Mouse (Mus musculus) lung, postnatal 0 days (tissue): ENCODE measurements around the gene Col10a1. TPM values are rescaled to one million over a fixed set of nuclear protein-coding genes. Genes with fewer than 3 reads are reported as not detected.

Experiments used
- ATAC-seq: fragments of 200-750 bp; cut with Nextera tagmentation; 2 replicates; pipeline ENCODE4 v1.8.0; 2017; ENCODE audit warnings: moderate library complexity
- DNase-seq: peaks from one replicate; pipeline ENCODE4 v3.0.0-alpha.2; 2016; ENCODE audit warnings: low spot score
- H3K27ac ChIP-seq: fragments of 300-500 bp; sonication (generic); 2 replicates; pipeline ENCODE4 v1.5.1; 2014; ENCODE audit warnings: antibody characterized with exemption, mild to moderate bottlenecking, low read length, mixed read lengths
- H3K27me3 ChIP-seq: fragments of 300-500 bp; sonication (generic); replicated peaks from 2 replicates; pipeline ENCODE4 v1.6.1; 2014; ENCODE audit warnings: low read length, mixed read lengths; ENCODE audit not compliant: insufficient read depth
- H3K36me3 ChIP-seq: fragments of 300-500 bp; sonication (generic); 2 replicates; pipeline ENCODE4 v1.6.1; 2014; ENCODE audit warnings: low read length, mixed read lengths; ENCODE audit not compliant: insufficient read depth
- H3K4me1 ChIP-seq: fragments of 300-500 bp; sonication (generic); 2 replicates; pipeline ENCODE4 v1.6.1; 2014; ENCODE audit warnings: antibody characterized with exemption, low read depth, low read length, mixed read lengths; ENCODE audit not compliant: insufficient read depth
- H3K4me2 ChIP-seq: fragments of 300-500 bp; sonication (generic); replicated peaks from 2 replicates; pipeline ENCODE4 v1.6.1; 2014; ENCODE audit warnings: low read depth, mild to moderate bottlenecking, low read length, moderate library complexity, mixed read lengths
- H3K4me3 ChIP-seq: fragments of 300-500 bp; sonication (generic); 2 replicates; pipeline ENCODE4 v1.5.1; 2014; ENCODE audit warnings: low read depth, low read length
- H3K9ac ChIP-seq: fragments of 300-500 bp; sonication (generic); replicated peaks from 2 replicates; pipeline ENCODE4 v1.6.1; 2014; ENCODE audit warnings: low read depth, mild to moderate bottlenecking
- H3K9me3 ChIP-seq: fragments of 300-500 bp; sonication (generic); 2 replicates; pipeline ENCODE4 v1.6.1; 2016; ENCODE audit warnings: low read length, mixed read lengths
- CTCF ChIP-seq: IDR thresholded peaks from 2 replicates; pipeline ENCODE4 v1.5.1; 2016; ENCODE audit warnings: antibody characterized with exemption, mild to moderate bottlenecking
- EP300 ChIP-seq: IDR thresholded peaks from 2 replicates; pipeline ENCODE4 v1.6.1; 2016; ENCODE audit warnings: antibody characterized with exemption, mild to moderate bottlenecking, control low read depth
- WGBS: fragments of 180-500 bp; shearing (Covaris S2); extraction: QIAGEN DNeasy Blood & Tissue Kit; methylation state at CpG from one replicate; pipeline ENCODE4 v1.1.7; 2014; 5-methylcytosine and 5-hydroxymethylcytosine counted together
- polyA plus RNA-seq: library from polyadenylated mRNA; unstranded; fragments of >200 nt; fragmentation: Nextera tagmentation; extraction: Ambion mirVana; gene quantifications from 2 replicates; pipeline ENCODE4 v1.2.1, GENCODE M21; 2015

The Col10a1 gene
- 0.11 and 0.19 TPM in 2 replicates for polyA plus RNA-seq

DNA sequence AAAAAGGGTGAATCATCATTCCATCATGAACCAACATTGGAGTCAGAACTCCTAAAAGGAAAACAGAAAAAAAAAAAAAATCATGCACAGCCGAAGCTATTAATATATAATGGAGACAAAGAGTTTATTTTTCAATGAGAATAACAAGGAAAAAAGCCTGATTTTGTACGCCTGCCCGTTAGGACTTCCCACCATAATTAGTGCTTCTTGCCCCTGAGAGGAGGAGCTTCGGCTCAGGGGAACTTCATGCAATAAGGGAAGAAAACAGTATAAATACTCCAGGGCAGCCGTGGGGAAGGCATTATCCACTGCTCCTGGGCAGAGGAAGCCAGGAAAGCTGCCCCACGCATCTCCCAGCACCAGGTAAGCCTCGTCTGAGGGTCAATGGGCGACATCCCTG lies at the start of gene Col10a1:
Gene Col10a1, plus strand, starts transcription at position 301 of the 400 bp plus-strand sequence.
- Histone ChIP-seq H3K27ac (no peak within 1 kb of the TSS), H3K4me1 (no peaks in the 10 kb centered on the region), H3K4me2 (no peak within 1 kb of the TSS), H3K9ac (no peak within 1 kb of the TSS), H3K4me3 (no peak within 1 kb of the TSS), H3K9me3 (no peaks in the 10 kb centered on the region), H3K27me3 (no peaks in the 10 kb centered on the region), H3K36me3 (no peaks in the 10 kb centered on the region; the same call in 1 of the 2 replicates)
- ATAC-seq (no peak), DNase-seq (no peak)
- TF ChIP-seq CTCF (no peak), EP300 (no peak)
- 74% methylated on average over 8 of the region's 8 CpGs for WGBS

DNA sequence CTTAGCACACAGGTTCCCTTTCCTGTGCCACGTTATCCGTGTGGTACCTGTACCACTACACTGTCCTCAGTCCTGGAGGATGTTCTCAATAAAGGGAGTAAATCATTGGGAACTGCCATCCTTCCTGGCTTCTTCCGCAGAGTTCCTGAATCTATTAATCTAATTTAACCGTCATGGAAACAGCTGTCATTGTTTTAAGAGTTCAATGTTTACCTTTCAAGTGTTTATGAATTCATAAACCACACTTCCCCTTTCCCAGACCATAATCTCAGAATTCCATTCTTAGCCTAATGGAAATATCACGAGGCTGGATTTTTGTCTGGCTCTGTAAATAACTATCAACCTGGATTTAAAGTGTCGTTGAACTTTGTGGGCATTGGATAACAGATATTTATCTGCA lies 48.8 kb upstream of the Col10a1 start:
- WGBS = 49% methylated on average over 6 of the region's 6 CpGs
- H3K4me1 ChIP-seq = no peaks in the 10 kb centered on the region
- H3K4me2 ChIP-seq = no peak overlapping the region
- no peak overlapping the region for H3K27ac ChIP-seq
- H3K27me3 ChIP-seq = no peaks in the 10 kb centered on the region
- no peaks in the 10 kb centered on the region for H3K36me3 ChIP-seq
- no peak overlapping the region for H3K4me3 ChIP-seq
- TF ChIP-seq CTCF = no peak
- TF ChIP-seq EP300 = peak; percentile 88
- DNase-seq (peak; percentile 40), ATAC-seq (peak; percentile 32; the same call in 1 of the 2 replicates)
- H3K9ac ChIP-seq = no peak overlapping the region
- no peaks in the 10 kb centered on the region for H3K9me3 ChIP-seq

DNA sequence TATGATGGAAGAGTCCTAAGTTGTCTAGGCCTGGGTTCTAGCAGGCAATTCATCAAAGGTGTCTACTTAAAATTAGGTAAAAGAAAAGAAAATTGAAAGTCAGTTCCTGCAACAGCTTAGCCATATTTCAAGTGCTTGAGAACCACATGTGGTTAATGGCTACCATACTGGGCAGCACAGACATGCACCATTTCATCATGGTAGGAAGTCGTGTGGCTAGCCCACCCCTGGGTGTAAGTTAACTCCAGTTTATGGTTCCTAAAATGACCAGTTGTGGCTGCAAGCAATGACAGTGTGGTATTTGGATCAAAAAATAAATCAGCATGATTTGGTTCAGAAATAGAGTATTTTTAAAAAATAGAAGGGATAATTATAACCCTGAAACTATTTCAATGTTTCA lies 47.9 kb upstream of the Col10a1 start:
- Histone ChIP-seq H3K9me3 (no peaks in the 10 kb centered on the region), H3K36me3 (no peaks in the 10 kb centered on the region), H3K27ac (no peak overlapping the region), H3K4me2 (no peak overlapping the region), H3K27me3 (no peaks in the 10 kb centered on the region), H3K9ac (no peak overlapping the region), H3K4me3 (no peak overlapping the region), H3K4me1 (no peaks in the 10 kb centered on the region)
- ATAC-seq (no peak), DNase-seq (no peak)
- WGBS = 75% methylated on average over 1 of the region's 1 CpGs
- TF ChIP-seq CTCF (no peak), EP300 (no peak)

DNA sequence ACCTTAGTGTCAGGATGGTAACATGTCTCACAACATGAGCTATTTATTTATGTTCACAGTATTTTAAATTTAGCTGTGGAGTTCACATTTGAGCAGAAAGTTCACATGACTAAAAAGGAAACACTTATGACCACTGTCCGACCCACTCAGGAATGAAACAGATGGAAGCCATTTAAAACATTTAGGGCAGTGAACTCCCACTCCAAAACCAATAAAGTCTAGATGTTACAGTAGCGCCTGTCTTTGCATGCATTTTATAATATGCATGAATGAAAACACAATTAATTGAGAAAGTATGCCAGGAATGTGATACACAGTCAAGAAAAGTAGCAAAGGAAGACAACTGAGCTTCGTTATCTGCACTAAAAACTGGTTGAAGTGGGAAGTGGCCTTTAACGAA lies 37.6 kb upstream of the Col10a1 start:
- 74% methylated on average over 4 of the region's 4 CpGs for WGBS
- DNase-seq (no peak), ATAC-seq (no peak)
- Histone ChIP-seq H3K9me3 (no peaks in the 10 kb centered on the region), H3K4me1 (peaks cover 4% of the 10 kb centered on the region; the same call in 1 of the 2 replicates), H3K9ac (no peak overlapping the region), H3K27ac (no peak overlapping the region), H3K36me3 (no peaks in the 10 kb centered on the region), H3K4me3 (no peak overlapping the region), H3K27me3 (no peaks in the 10 kb centered on the region), H3K4me2 (no peak overlapping the region)
- TF ChIP-seq EP300 (no peak), CTCF (no peak)

DNA sequence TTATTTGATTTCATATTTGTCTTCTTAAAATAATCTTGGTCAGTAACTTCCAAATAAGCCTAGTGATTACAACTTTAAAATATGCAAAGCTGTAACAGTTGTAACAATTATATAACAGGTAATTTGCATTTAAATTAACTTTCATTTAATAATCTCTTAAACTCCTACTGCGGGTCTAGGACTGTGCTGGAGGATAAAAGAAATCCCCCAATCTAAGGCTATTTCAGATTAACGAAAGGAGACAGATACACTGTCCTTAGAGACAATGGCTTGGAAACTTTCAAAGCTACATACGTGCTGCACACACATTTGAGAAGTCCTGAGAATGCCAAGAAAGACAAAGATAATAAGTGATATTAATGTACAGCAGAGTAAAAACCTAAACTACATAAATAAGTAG lies 31.5 kb upstream of the Col10a1 start:
- Histone ChIP-seq H3K4me1 (peaks cover 4% of the 10 kb centered on the region; the same call in 1 of the 2 replicates), H3K36me3 (no peaks in the 10 kb centered on the region), H3K4me2 (no peak overlapping the region), H3K9me3 (no peaks in the 10 kb centered on the region), H3K27me3 (no peaks in the 10 kb centered on the region), H3K9ac (no peak overlapping the region), H3K27ac (no peak overlapping the region), H3K4me3 (no peak overlapping the region)
- ATAC-seq (no peak), DNase-seq (no peak)
- TF ChIP-seq CTCF (no peak), EP300 (no peak)
- 75% methylated on average over 3 of the region's 3 CpGs for WGBS

DNA sequence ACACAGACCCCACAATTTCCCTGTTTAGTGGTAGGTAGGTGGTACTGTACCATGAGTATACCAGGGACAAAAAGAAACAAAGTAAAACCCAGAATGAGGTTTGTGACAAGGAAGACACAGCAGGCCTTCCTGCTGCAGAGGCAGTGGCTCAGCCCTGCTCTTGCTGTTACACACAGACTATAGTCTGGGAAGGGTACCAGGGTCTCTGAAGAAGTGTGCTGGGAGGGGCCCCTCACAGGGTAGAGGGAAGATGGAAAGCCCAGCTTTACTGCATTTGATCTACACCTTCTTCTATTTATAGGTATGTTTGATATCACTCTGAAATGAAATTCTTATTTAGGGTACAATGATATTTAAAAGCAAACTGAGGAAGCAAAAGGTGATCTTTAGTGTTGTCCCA lies 26.0 kb upstream of the Col10a1 start:
- H3K36me3 ChIP-seq = no peaks in the 10 kb centered on the region
- no peak for TF ChIP-seq EP300
- no peak for TF ChIP-seq CTCF
- no peak overlapping the region for H3K27ac ChIP-seq
- ATAC-seq (no peak), DNase-seq (no peak)
- no peaks in the 10 kb centered on the region for H3K9me3 ChIP-seq
- H3K4me1 ChIP-seq = no peaks in the 10 kb centered on the region
- H3K4me3 ChIP-seq = no peak overlapping the region
- no peak overlapping the region for H3K4me2 ChIP-seq
- no peak overlapping the region for H3K9ac ChIP-seq
- H3K27me3 ChIP-seq = no peaks in the 10 kb centered on the region

DNA sequence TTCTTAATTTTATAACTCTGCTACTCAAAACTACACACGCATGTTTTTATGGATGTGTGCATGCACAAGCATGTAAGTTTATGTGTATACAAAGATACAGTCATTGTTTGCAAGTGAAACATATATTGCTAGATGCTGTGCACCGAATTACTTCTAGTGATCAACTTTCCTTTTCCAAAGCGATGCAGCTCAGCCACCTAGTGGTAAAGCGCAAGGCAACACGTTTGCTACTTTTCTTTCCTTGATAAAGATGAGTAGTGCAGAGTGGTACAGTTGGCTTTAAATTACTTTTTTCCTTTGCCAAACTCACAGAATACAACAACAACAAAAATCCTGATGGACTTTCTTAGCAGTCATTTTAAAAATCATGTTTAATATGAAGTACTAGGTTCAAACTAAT lies 21.6 kb upstream of the Col10a1 start:
- H3K9ac ChIP-seq = no peak overlapping the region
- no peak for TF ChIP-seq EP300
- peak; percentile 61 for TF ChIP-seq CTCF
- WGBS = 64% methylated on average over 5 of the region's 5 CpGs
- no peaks in the 10 kb centered on the region for H3K4me1 ChIP-seq
- ATAC-seq (no peak), DNase-seq (no peak)
- H3K9me3 ChIP-seq = no peaks in the 10 kb centered on the region
- no peak overlapping the region for H3K27ac ChIP-seq
- H3K27me3 ChIP-seq = no peaks in the 10 kb centered on the region
- H3K4me2 ChIP-seq = no peak overlapping the region
- no peaks in the 10 kb centered on the region for H3K36me3 ChIP-seq
- H3K4me3 ChIP-seq = no peak overlapping the region
